Mouse (Mus musculus) 3134 (cell line): ENCODE measurements around the gene Ehhadh.
"Not testable (repeated sequence)": the region's sequence is repeated elsewhere in the genome, so short reads cannot be mapped to it uniquely, and the experiment has no call there.

Experiments used
- DNase-seq: peaks from one replicate; pipeline ENCODE4 v3.0.0-alpha.2; 2011; ENCODE audit warnings: low spot score; ENCODE audit not compliant: insufficient read length; ENCODE audit errors: extremely low read depth

Gene Ehhadh

DNA sequence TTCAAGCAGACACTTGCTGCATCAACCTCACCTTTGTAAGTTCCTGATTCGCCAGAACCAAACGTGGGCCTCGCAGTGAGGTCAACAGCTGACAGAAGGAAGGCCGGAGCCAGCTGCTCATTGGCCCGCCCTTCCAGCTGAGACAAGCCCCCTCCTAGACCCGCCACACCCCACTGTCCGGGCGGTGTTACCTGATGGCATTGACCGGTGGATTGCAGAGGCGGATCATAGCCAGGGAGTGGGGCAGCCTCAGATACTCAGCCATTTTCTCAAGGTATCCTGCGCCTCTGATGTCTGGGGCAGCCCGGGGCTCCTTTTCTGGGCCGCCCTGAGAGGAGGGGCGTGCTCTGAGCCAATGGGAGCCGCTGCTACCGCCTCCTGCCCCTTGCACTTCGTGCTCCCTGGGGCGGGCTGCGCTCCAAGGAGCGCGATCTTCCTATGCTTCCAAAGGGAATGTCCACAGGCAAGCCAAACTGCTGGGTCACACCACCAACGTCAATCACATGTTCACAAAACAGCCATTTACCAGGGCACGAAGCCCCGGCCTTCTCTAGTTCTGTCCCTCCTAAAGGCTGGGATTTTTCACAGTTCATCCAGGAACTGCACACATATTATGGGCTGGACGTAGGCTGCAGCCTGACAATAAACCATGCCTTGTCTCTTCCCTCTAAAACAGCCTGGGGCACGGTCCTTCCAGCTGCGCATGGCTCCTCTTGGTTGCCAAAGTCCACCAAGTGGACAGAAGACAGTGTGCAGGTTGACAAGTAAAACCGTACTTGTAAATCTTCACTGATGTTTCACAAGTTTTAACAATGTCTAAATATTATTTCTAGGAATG lies at the start of gene Ehhadh:
Ehhadh (minus strand) TSS at position 292 of the 838 bp plus-strand sequence.
- peak; percentile 64 for DNase-seq

DNA sequence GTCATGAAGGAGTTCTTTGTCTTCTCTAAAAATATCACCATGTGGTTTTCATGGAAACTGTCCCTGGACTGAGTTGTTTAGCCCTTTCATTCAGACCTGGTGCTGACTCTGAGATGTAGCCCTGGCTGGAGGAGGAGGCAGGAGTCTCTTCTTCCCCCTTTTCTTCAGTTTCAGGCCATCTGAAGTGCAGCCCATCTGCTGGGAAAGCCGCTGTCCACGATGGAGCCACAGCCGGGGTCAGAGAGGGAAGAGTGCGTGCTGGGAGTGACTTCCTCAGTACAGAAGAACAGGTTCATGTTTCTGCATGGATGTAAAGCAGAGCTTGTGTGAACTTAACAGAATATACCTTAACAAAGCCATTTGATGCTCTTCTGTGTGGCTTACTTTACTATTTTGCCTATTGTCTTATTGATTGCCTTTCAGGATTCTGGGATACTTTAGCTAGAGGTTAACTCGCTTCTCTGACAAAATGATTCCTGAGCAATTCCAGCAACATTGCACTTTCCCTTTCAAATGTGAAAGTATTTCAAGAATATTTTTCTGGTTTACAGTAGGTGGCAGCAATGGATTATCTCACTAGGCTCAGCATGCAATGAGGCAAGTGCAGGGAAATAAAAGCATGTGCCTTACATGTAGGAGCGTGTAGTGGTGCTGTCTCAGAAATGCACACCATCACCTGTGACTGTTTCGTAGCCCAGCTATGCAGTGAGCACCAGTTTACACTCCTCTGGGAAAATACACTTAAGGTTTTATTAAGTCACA lies 48.9 kb upstream of the Ehhadh start:
- peak; percentile 42 for DNase-seq

DNA sequence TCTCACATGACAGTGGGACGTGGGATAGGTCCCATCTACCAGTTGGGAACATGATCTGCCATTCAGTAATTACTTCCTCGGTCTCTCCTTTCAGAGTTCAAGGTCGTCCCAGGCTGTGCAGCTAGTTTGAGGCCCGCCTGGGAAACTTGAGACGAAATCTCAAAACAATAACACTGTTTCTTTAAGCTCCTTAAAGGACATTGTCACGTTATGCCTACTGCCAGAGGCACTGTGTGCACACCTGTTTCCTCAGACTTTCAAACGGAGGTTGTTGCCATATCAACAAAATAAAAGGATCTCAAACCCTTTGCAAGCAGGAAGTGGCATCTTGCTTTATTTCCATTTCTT lies 48.0 kb upstream of the Ehhadh start:
- no peak for DNase-seq

DNA sequence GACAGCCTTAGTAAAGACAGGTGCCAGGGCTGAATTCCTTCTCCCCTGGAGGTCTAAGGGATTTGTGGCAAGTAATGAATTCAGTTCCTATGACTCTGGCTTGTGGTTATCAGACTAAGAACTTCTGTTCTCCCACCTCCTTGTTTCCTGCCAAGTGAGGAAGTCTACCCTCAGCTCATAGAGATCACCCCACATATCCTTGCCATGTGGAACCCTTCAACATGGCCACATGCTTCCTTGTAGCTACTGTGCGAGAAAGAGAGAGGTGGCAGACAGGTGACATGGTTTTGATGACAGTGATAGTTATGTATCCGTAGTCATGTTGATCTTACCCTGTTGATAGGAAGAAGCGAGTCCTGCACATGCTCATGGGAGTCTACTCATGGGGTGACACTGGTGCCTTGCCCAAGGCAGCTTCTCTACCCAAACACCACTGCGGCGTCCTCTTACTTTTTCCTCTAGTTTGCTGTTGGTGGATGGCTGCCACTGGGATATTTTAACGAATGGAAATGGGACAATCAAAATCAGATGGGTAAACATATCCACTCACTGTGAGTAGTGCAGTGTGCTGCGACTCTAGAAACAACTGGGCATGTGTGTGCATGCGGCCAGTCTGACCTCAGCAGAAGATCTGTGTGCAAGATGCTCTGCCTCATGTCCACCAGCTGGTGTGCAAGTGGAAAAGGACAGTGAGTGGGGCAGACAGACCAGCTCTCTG lies 47.4 kb upstream of the Ehhadh start:
- DNase-seq, result no peak

DNA sequence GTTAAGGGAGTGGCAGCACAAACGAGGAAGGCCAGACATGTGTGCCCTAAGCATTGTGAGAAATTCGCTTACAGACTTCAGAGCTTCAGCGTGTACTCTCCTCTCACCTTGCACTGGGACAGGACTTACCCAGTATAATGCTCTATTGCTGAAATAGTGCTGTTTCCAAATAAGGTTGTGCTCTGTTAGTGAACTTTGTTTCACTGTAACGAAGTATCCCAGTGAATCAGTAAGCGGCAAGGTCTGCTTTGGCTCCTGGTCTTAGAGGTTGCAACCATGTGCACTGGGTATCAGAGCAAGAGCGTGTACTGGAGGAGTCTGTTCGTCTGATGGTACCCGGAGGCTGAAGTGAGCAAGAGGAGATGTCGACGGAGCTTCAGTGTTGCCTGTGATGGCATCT lies 46.4 kb upstream of the Ehhadh start:
- no peak for DNase-seq

DNA sequence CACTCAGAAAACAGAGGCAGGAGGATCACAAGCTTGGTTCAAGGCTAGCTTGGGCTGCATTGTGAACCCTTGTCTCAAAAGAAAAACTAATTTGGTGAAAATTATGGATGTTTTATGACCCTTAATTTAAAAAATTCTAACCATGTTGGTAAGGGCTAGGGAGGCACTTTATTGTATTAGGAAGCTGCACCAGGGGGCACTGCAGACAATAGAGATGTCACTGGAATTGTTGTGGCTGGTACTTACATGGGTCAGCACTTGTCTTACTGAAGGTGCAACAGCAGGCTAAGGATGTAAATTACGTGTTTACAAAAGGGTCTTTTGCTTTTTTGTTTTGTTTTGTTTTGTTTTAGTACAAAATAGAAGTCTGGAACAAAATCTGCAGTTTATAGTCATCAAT lies 45.9 kb upstream of the Ehhadh start:
- no peak for DNase-seq

DNA sequence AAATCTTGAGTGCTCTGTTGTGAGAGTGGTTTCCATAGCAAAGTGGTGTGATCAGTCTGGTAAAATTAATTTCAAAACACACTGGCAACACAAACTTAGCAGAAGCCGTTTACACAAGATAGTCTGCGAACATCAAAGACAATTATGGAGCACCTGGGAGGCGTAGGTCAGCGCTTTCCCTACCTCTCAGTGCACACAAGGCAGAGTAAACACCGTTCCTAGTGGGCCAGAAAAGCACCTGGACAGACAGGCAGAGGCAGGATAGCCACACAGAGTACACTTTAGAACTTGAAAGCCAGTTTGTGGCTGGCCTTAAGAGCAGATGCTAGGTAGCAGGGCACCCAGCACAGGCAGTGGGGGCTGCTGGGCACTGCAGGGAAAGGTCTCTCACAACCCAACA lies 44.2 kb upstream of the Ehhadh start:
- no peak for DNase-seq

DNA sequence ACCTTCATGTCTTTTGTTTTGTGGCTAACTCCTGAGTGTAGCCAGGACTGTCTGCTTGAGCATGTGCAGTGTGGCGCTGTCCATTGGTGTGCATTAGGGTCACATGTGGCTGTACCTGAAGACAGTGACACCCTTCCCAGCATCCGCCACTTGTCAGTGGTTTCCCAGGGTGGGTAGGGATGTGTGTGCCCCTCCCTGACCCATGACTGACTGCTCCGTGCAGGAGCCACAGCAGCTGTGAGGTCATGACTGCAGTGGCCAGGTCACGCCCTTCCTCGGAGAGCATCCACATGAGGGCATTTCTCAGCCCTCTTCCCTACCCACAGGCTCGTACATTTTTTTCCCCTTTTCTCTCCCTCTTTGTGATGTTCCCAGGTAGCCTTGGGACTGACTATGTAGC lies 43.2 kb upstream of the Ehhadh start:
- DNase-seq, result no peak

DNA sequence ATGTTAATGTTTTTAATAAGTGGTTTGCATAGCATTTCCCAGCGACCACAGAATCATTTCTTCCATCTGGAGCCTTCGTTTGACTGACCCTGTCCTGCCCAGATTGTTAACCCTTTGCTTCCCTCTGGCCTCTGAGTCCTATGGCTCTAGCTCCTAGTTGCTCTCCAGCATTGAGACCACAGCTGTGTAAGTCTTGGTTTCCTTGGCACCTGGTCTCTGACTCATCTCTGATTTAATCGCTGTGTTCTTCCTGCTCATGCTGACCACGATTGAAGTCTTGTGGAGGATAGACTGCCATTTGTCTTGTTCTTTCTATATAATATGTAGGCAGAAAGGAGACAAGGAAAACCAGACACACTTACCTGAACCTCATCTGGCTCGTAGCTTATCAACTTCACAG lies 42.1 kb upstream of the Ehhadh start:
- DNase-seq, result peak; percentile 60

DNA sequence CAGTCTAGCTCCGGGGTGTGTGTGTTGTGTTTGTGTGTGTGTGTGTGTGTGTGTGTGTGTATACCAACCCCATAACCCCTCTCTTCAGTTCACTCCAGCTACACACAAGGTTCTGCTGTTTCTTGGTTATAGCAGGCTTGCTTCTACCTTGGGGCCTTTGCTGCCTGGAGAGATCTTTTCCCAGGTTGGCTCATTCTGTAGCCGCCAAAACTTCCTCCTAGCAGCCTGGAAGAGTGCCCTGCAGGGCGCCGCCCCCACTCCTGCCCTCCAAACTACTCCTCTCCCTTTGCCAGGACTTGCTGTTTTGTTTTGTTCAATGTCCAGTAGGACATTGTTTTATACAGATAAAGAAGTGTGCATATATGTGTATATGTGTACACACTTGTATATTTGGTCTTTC lies 40.0 kb upstream of the Ehhadh start:
- DNase-seq, result no peak

DNA sequence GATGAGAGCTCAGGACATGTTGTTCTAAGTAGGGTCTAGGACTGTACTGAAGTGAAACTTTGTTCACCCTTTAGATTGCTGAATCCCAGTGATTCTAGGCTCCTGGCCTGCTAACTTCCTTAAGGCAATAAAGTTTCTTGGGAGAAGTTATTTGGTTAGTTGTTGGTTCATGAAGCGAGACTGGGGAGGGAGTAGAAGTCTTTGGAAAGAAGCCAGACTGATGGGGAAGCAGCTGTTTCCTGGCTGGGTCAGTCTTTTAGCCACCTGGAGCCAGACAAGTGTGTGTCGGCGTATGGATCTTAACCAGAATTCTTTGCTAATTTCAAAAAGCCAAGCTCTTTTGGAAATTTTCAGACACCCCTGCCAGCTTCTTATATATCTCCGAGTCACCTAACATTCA lies 39.5 kb upstream of the Ehhadh start:
- DNase-seq, result no peak

DNA sequence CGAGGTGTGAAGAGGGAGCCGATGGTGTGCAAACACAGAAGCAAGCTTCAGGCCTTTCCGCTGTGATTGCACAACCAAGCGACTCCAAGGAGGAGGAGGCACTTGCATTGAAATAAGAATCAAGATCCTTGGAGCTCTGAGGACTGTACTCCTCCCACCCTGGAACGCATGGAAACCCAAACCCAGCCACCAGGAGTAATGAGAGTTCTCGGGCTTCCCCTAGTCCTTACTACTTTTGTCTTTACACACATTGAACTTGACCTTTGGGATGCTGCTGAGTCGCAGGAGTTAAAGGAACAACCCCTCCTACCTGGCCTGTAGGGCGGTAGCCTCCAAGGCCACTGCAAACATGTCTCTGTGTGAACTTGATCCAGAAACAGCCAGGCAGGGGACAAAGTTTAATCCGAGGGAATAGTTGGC lies 38.0 kb upstream of the Ehhadh start:
- DNase-seq, result no peak

DNA sequence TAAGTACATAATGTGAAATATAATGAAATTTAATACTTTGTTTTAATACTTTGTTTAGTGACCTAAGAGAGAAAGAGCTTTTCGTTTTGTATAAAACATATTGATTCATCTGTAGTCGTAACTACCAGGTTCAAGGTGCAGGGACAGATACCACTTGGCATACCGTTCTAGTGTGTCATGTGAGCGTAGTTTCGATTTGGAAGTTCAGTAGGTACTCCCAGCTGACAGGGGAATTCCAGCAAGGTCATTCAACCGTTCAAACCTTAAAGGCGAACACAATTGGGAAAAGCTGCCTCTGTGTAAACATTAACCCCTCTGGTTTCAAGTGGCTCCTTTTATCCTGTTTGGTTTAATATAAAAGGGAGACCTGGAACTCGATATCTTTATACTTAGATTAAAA lies 31.0 kb upstream of the Ehhadh start:
- DNase-seq, result peak; percentile 23

DNA sequence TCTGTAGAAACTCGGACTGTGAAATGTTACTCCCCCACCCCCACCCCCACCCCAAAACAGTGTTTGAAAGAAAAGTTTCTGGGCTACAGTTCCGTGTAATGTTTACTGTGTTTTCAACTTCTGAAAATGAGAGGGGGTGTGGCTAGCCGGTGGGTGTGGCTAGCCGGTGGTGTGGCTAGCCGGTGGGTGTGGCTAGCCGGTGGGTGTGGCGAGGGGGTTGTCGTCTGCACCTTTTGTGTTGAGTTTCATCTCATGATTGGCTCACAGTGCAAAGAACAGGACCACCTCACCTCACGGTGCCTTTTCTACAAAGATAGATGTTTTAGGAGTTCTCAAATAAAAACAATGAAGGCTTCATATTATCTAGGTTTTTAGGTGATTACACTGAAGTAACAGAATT lies 30.5 kb upstream of the Ehhadh start:
- DNase-seq, result peak; percentile 66

DNA sequence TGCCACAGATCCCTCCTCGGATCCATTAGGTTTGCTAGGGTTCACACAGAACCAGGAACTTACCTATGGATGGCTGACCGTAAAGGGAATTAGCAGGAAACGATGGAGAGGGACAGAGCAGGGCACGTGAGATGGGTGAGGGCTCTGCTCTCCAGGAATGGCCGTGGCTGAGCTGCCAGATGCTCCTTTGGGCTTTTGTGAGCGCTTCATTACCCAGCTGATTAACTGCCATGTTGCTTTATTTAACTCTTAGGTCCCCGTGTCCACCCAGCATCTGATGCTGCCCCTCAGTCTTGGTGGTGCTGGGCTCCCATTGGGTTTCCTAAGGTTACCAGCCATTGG lies 28.0 kb upstream of the Ehhadh start:
- DNase-seq, result no peak

DNA sequence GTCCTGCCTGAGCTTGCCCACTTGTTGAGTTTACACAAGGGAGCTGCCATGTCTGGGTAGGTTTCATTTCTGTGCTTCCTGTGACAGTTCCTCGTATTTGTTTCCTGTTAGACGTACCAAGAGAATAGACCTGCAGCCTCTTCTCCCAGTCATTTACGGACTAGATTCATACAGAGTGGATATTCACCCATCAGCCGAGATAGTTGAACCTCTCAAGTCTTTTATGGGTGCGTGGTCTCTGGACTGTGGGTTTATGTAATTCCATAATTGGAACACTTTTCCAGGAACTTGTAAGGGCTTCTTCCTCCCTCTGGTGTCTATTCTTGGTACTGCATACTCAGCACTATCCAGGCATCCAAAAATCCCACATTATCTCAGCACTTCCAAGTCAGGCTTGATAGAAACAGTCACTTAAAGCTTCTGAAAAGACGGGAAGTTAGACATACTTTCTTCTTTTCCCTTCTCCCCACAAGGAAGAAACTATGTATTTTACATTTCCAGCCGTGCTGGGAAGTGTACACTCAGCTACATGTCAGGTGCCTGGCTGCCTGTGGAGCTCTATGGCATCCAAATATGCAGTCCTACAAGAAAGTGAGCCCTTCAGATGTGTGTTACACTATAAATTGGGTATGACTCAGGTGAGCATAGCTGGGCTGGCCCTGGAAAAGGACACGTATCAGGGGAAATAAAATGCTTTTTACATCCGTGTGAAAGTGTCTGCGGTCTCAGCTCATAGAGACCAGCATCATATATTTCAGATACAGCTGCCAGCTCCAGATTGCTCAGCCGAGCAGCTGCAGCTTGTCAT lies 27.5 kb upstream of the Ehhadh start:
- DNase-seq, result peak; percentile 43

DNA sequence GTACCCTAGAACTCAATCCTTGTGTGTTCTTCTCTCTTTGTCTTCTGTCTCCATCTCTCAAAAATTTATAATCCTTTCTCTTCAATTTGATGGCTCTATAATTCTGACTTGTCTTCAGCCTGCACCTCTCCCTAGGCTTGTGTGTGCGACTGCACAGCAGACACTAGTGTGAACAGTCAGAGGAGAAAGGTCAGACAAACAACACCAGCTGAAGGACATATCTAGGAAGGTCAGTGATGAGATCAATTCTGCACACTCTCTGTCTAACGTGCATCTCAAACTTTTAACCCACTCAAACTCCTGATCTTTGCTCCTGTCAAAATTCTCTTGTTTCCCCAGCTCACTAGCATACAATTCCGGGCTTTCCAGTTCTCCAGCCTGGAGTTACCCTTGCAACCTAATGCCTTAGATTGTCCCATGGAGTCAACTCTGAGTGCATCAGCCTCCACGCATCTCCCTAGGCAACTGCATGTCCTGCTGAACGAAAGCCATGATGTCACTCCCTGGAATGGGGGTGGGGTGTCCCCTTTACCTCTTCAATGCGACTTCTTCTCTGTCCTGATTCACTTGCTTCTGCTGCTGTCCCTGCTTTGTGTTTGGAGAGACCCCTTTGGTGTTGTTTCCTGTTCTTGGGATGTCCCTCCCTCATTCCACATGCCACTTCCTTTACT lies 25.7 kb upstream of the Ehhadh start:
- DNase-seq, result no peak

DNA sequence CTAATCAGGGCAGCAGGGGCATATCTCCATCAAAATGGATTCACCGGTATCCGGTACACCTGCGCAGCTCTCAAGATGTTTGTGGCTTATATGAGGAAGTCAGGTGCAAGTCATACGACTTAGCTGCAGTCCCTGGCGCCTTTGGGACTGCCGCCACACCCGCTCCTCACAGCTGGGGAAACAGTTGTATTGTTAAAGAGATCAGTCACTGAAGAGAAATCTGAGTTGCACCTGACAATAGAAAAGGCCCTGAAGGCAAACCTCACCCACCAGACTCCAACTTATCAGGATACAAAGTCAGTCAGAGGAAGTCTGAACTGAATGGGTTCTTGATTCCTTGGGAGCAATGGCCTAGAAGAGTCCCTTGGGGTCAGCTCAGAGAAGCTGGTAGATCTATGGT lies 20.2 kb upstream of the Ehhadh start:
- DNase-seq, result not testable (repeated sequence)

DNA sequence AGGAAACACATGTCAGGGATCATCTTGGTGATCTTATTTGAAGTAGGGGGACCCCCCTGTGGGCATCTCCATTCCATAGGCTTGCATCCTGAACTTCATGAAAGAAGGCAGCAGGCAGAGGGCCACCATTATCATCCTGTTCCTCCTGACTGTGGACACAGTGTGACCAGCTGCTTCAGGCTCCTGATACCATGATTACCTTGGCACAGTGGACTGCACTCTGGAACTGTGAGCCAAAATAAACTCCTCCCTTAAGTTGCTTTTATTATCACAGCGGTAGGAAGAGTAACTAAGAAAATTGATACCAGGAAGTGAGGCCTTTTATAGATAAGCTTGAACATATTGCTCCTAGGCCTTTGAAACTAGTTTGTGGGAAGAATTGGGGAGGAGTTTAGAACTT lies 19.3 kb upstream of the Ehhadh start:
- no peak for DNase-seq

DNA sequence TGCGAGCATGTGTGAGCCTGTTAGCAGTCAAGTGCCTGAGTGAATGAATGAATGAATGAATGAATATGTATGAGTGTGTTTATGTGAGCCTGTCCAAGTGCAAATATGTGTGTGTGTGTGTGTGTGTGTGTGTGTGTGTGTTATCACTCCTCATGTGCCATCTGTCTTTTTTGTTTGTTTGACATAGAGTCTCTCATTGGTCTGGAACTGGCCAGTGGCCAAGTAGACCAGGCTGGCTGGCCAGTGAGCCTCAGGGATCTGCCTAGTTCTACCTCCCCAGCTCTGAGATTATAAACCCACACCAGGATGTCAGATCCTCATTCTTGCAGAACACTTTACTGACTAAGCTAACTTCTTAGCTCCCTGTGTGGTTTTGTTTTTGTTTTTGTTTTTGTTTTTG lies 16.7 kb upstream of the Ehhadh start:
- DNase-seq, result no peak
